Mouse (Mus musculus): ENCODE data around the gene Rbl2. TPM values are rescaled to one million over a fixed set of nuclear protein-coding genes. Genes with fewer than 3 reads are reported as not detected.

Gene Rbl2
- polyA plus RNA-seq (2012; rRNA removed) = 22.8 and 24.1 TPM in 2 replicates

GRCm38 (mm10) chr8:91069834-91070233, at the start of gene Rbl2:
Rbl2 (plus strand) TSS chr8:91070057.

Other genes with a start within 250 kb of the Rbl2 start
- 77.4 and 80.4 TPM in 2 replicates for gene Chd9, start 241.7 kb upstream of the Rbl2 start, polyA plus RNA-seq (2012; rRNA removed)
- 67.8 and 74.2 TPM in 2 replicates for gene Aktip, start 129.9 kb downstream of the Rbl2 start, polyA plus RNA-seq (2012; rRNA removed)
- gene Rpgrip1l, start 243.2 kb downstream of the Rbl2 start, polyA plus RNA-seq (2012; rRNA removed) = 7.8 and 9.1 TPM in 2 replicates
- gene Fto, start 243.5 kb downstream of the Rbl2 start, polyA plus RNA-seq (2012; rRNA removed) = 100 and 107 TPM in 2 replicates

Data from central nervous system, embryonic 14 days (tissue).